Mouse (Mus musculus): ENCODE data around the gene Unk. TPM values are rescaled to one million over a fixed set of nuclear protein-coding genes. Genes with fewer than 3 reads are reported as not detected.

The Unk gene
- polyA plus RNA-seq, 1 experiment from 2014 or later, result 48.4 TPM

DNA sequence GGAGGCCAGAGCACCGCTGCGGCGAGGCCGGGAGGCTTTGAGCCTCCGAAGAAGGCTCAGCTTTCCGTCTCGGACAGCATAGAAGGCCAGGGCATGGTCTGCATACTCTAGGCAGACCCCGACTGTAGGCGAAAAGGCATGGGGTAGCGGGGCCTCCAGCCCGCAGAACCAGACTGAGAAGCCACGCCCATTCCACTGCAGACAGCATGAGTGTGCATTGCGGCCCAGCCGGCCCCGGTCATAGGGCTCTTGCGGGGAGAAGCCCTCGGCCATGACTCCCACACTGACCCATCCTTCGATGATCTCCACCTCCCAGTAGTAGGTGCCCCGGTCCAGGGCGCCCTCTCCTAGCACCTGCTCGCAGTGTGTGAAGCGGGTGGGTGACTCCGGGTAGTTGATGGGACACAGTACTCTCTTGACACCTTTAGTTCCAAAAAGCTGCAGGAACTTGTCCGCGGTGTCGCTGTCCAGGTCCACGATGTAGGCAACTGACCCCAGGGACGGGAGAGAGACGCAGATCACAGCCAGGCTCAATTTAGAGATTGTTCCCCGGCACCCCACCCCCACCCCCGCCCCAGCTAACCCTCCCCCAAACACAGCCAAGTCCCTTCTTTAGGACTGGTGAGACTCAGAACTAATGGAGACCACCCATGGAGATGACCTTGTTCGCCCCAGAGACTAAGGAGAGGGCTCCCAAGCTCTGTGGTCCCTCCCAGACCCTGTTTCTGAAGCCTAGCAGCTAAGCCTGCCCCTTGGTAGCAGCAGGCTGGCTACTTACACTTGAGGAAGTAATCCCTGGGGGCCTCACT, 76.2 kb downstream of the Unk start:
- peaks cover 82% of the 10 kb centered on the region for H3K27me3 ChIP-seq (ENCODE audit: poor library complexity, severe bottlenecking)
- H3K9me3 ChIP-seq, result no peaks in the 10 kb centered on the region
- peak overlapping the region; percentile 59; the same call in 1 of the 2 replicates for H3K27ac ChIP-seq
- peaks cover 79% of the 10 kb centered on the region for H3K4me1 ChIP-seq
- H3K36me3 ChIP-seq (replicated peaks), result no peaks in the 10 kb centered on the region
- peak; percentile 46 for DNase-seq (ENCODE audit: extremely low spot score, low spot score)
- peak overlapping the region; percentile 25 for H3K4me3 ChIP-seq
- WGBS, result 27% methylated on average over 32 of the region's 32 CpGs

DNA sequence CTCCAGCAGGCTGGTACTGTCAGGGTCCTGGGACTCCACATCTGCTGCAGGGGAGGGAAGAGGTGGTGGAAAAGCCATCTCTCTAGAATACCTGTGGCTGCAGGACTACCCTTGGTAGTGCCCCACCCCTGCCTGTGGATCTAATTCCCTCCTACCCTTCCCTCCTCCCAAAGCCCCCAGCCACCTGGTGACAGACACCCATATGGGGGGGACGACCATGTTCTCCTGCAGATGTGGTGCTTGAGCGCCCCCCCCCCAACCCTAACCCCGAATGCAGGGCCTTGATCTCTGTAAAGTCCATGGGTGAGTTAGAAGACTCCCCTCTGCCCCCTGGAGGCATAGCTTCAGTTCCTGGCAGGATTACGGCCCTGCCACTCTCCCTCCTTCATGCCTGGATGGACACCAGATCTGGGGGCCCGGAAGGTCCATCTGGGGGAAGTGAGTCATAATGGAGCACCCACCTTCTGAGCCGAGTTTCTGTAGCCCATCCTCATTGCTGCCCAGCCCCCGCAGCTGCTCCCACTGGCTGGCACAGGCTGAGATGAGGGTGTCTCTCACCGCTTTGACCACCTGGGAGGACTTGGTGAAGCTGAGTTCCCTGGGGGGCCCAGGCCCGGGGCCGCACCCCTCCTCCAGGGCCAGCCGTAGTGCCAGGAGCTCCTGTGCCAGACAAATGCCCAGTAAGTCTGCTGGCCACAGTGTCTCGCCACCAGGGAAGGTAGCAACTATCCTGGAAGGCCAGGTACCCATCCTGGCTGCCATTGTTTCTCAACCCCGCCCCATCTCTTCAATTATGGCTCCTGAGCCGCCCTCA, 77.0 kb downstream of the Unk start:
- no peaks in the 10 kb centered on the region for H3K36me3 ChIP-seq (replicated peaks)
- H3K4me1 ChIP-seq, result peaks cover 71% of the 10 kb centered on the region
- 12% methylated on average over 14 of the region's 14 CpGs for WGBS
- H3K9me3 ChIP-seq, result no peaks in the 10 kb centered on the region
- H3K4me3 ChIP-seq, result peak overlapping the region; percentile 44
- H3K27me3 ChIP-seq (ENCODE audit: poor library complexity, severe bottlenecking), result peaks cover 90% of the 10 kb centered on the region
- H3K27ac ChIP-seq, result 0 out of 2 replicates have a peak overlapping the region, but pooled peaks have one; percentile 45
- DNase-seq (ENCODE audit: extremely low spot score, low spot score), result no peak

DNA sequence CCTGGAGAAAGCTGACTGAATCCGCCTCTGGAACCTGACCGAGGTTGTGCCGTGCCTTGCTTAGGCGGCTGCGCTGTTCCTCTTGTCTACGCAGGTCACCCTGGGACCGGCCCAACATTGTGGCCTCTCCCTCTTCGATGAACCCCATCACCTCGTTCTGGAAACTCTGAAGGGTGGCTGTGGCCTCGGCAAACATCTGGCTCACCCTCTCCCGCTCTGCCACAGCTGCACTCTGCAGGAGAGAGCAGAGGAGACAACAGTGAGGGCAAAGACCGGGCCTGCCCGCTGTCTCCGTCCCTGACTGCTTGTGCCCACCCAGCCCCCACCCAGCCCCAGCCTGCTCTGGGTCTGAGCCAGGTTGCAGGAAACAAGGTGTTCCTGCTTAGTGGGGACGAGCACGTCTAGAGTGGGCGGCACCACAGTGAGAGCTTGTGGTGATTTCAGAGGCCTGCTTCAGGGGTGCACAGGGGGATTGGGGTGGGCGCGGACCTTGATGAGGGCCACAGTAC, 77.7 kb downstream of the Unk start:
- H3K9me3 ChIP-seq, result no peaks in the 10 kb centered on the region
- 0 out of 2 replicates have a peak overlapping the region, but pooled peaks have one; percentile 45 for H3K27ac ChIP-seq
- 5% methylated on average over 19 of the region's 19 CpGs for WGBS
- H3K4me1 ChIP-seq, result peaks cover 67% of the 10 kb centered on the region
- peak overlapping the region; percentile 44 for H3K4me3 ChIP-seq
- DNase-seq (ENCODE audit: extremely low spot score, low spot score), result no peak
- no peaks in the 10 kb centered on the region for H3K36me3 ChIP-seq (replicated peaks)
- H3K27me3 ChIP-seq (ENCODE audit: poor library complexity, severe bottlenecking), result peaks cover 92% of the 10 kb centered on the region

- peaks cover 62% of the 10 kb centered on the region for H3K4me1 ChIP-seq
- WGBS, result 3% methylated on average over 23 of the region's 23 CpGs
- H3K4me3 ChIP-seq, result peak overlapping the region; percentile 44
Observed at GRCm38 (mm10) chr11:116108464-116109137, 78.5 kb downstream of the Unk start.

GRCm38 (mm10) chr11:116109441-116110081, 79.4 kb downstream of the Unk start:
- H3K27me3 ChIP-seq (ENCODE audit: poor library complexity, severe bottlenecking), result peaks cover 78% of the 10 kb centered on the region
- no peaks in the 10 kb centered on the region for H3K36me3 ChIP-seq (replicated peaks)
- WGBS, result 3% methylated on average over 70 of the region's 70 CpGs
- peak overlapping the region; percentile 44 for H3K4me3 ChIP-seq
- H3K9me3 ChIP-seq, result no peaks in the 10 kb centered on the region
- peak overlapping the region; percentile 67 for H3K27ac ChIP-seq
- peaks cover 52% of the 10 kb centered on the region for H3K4me1 ChIP-seq
- DNase-seq (ENCODE audit: extremely low spot score, low spot score), result no peak

More at GRCm38 (mm10) chr11:116108464-116109137, 78.5 kb downstream of the Unk start:
- DNase-seq (ENCODE audit: extremely low spot score, low spot score), result no peak
- H3K27ac ChIP-seq, result no peak overlapping the region
- H3K27me3 ChIP-seq (ENCODE audit: poor library complexity, severe bottlenecking), result peaks cover 88% of the 10 kb centered on the region
- no peaks in the 10 kb centered on the region for H3K36me3 ChIP-seq (replicated peaks)
- no peaks in the 10 kb centered on the region for H3K9me3 ChIP-seq

DNA sequence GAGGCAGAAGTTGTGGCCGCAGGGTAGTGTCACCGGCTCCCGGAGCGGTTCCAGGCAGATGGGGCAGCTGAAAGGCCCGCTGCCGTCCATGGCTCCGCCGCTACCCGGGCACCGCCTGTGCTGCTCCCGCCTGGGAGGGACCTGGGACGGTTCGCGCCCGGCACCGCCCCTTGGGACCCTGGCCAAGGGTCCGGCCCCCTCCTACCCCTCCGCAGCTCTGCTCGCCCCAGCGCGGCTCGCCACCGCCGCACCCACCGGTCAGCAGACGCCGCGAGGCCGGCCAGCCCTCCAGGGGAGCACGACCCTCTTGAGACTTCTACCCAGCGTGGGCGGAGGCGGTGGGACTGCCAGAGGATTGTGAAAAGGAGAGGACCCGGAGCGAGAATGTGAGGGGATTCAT, 80.0 kb downstream of the Unk start:
- Histone ChIP-seq H3K27me3 (ENCODE audit: poor library complexity, severe bottlenecking) (peaks cover 72% of the 10 kb centered on the region), H3K4me3 (peak overlapping the region; percentile 44), H3K27ac (peak overlapping the region; percentile 67), H3K4me1 (peaks cover 49% of the 10 kb centered on the region), H3K9me3 (no peaks in the 10 kb centered on the region), H3K36me3 (replicated peaks) (no peaks in the 10 kb centered on the region)
- 3% methylated on average over 35 of the region's 35 CpGs for WGBS
- no peak for DNase-seq (ENCODE audit: extremely low spot score, low spot score)

GRCm38 (mm10) chr11:116110540-116110939, 80.4 kb downstream of the Unk start:
- Histone ChIP-seq H3K27ac (0 out of 2 replicates have a peak overlapping the region, but pooled peaks have one; percentile 67), H3K36me3 (replicated peaks) (no peaks in the 10 kb centered on the region), H3K27me3 (ENCODE audit: poor library complexity, severe bottlenecking) (peaks cover 68% of the 10 kb centered on the region), H3K9me3 (no peaks in the 10 kb centered on the region), H3K4me1 (peaks cover 49% of the 10 kb centered on the region), H3K4me3 (peak overlapping the region; percentile 44)
- DNase-seq (ENCODE audit: extremely low spot score, low spot score), result no peak
- 38% methylated on average over 10 of the region's 10 CpGs for WGBS

Other genes starting within 250 kb of the Unk start
- gene Caskin2, start 216.7 kb upstream of the Unk start, polyA plus RNA-seq (2016; fragmentation: Nextera tagmentation; extraction: Ambion mirVana), result 18.3 and 19.2 TPM in 2 replicates
- gene Tsen54, start 215.6 kb upstream of the Unk start, polyA plus RNA-seq (2016; fragmentation: Nextera tagmentation; extraction: Ambion mirVana), result 34.7 and 41.0 TPM in 2 replicates
- 7.5 and 7.6 TPM in 2 replicates for gene Llgl2, start 206.3 kb upstream of the Unk start, polyA plus RNA-seq (2016; fragmentation: Nextera tagmentation; extraction: Ambion mirVana)
- 0.06 and 0.11 TPM in 2 replicates for gene Myo15b, start 171.9 kb upstream of the Unk start, polyA plus RNA-seq (2016; fragmentation: Nextera tagmentation; extraction: Ambion mirVana)
- gene Smim5, start 130.4 kb upstream of the Unk start, polyA plus RNA-seq (2016; fragmentation: Nextera tagmentation; extraction: Ambion mirVana), result 1.2 and 2.4 TPM in 2 replicates
- 0.83 and 1.7 TPM in 2 replicates for gene Smim6, start 118.3 kb upstream of the Unk start, polyA plus RNA-seq (2016; fragmentation: Nextera tagmentation; extraction: Ambion mirVana)
- 50.3 and 52.2 TPM in 2 replicates for gene Sap30bp, start 97.0 kb upstream of the Unk start, polyA plus RNA-seq (2016; fragmentation: Nextera tagmentation; extraction: Ambion mirVana)
- gene Recql5, start 96.8 kb upstream of the Unk start, polyA plus RNA-seq (2016; fragmentation: Nextera tagmentation; extraction: Ambion mirVana), result 35.0 and 36.6 TPM in 2 replicates
- 0.47 and 0.63 TPM in 2 replicates for gene Itgb4, start 55.6 kb upstream of the Unk start, polyA plus RNA-seq (2016; fragmentation: Nextera tagmentation; extraction: Ambion mirVana)
- 223 and 224 TPM in 2 replicates for gene Galk1, start 17.6 kb upstream of the Unk start, polyA plus RNA-seq (2016; fragmentation: Nextera tagmentation; extraction: Ambion mirVana)
- gene H3f3b, start 2.4 kb upstream of the Unk start, polyA plus RNA-seq (2016; fragmentation: Nextera tagmentation; extraction: Ambion mirVana), result 1,610 and 1,612 TPM in 2 replicates
- gene Unc13d, start 47.6 kb downstream of the Unk start, polyA plus RNA-seq (2016; fragmentation: Nextera tagmentation; extraction: Ambion mirVana), result 3.7 and 3.8 TPM in 2 replicates
- gene Wbp2, start 56.7 kb downstream of the Unk start, polyA plus RNA-seq (2016; fragmentation: Nextera tagmentation; extraction: Ambion mirVana), result 71.0 and 73.6 TPM in 2 replicates
- 2.1 and 2.4 TPM in 2 replicates for gene Trim47, start 96.9 kb downstream of the Unk start, polyA plus RNA-seq (2016; fragmentation: Nextera tagmentation; extraction: Ambion mirVana)
- 1.7 TPM in 2 replicates for gene Trim65, start 100.8 kb downstream of the Unk start, polyA plus RNA-seq (2016; fragmentation: Nextera tagmentation; extraction: Ambion mirVana)
- 112 and 114 TPM in 2 replicates for gene Mrpl38, start 108.5 kb downstream of the Unk start, polyA plus RNA-seq (2016; fragmentation: Nextera tagmentation; extraction: Ambion mirVana)
- gene Fbf1, start 137.8 kb downstream of the Unk start, polyA plus RNA-seq (2016; fragmentation: Nextera tagmentation; extraction: Ambion mirVana), result 63.5 and 67.7 TPM in 2 replicates
- gene Ten1, start 168.5 kb downstream of the Unk start, polyA plus RNA-seq (2016; fragmentation: Nextera tagmentation; extraction: Ambion mirVana), result 51.7 and 57.1 TPM in 2 replicates
- gene Acox1, start 168.7 kb downstream of the Unk start, polyA plus RNA-seq (2016; fragmentation: Nextera tagmentation; extraction: Ambion mirVana), result 19.8 and 19.9 TPM in 2 replicates
- gene Evpl, start 207.8 kb downstream of the Unk start, polyA plus RNA-seq (2016; fragmentation: Nextera tagmentation; extraction: Ambion mirVana), result 0.47 and 0.48 TPM in 2 replicates
- gene Srp68, start 243.9 kb downstream of the Unk start, polyA plus RNA-seq (2016; fragmentation: Nextera tagmentation; extraction: Ambion mirVana), result 99.3 and 105 TPM in 2 replicates